Mouse (Mus musculus) adrenal gland, postnatal 14 days (tissue): ENCODE results near the gene Calhm5. TPM values are rescaled to one million over a fixed set of nuclear protein-coding genes. Genes with fewer than 3 reads are reported as not detected.

Source experiments
- DNase-seq: peaks from one replicate; pipeline ENCODE4 v3.0.0; 2021; ENCODE audit warnings: mixed read lengths
- total RNA-seq: library from RNA; stranded (reverse); gene quantifications from 2 replicates; pipeline ENCODE4 v1.2.3, GENCODE M21; 2021

Gene Calhm5
- total RNA-seq, 1 experiment from 2014 or later: 0.15 TPM

- DNase-seq: no peak
These were observed 25.3 kb downstream of the Calhm5 start for GRCm38 (mm10) chr10:34070999-34071492.

GRCm38 (mm10) chr10:34069606-34070005 lies 26.7 kb downstream of the Calhm5 start:
- no peak for DNase-seq

- DNase-seq: no peak
These were observed 29.7 kb downstream of the Calhm5 start for GRCm38 (mm10) chr10:34066591-34066990.

GRCm38 (mm10) chr10:34053987-34054386 lies 42.3 kb downstream of the Calhm5 start:
- DNase-seq: no peak

GRCm38 (mm10) chr10:34044210-34044609 lies 52.1 kb downstream of the Calhm5 start, which contains the start of gene Calhm4:
Gene Calhm4, minus strand, starts transcription at chr10:34044310.
- DNase-seq: no peak

Other genes with a start within 250 kb of the Calhm5 start
- not detected in 2 replicates for gene Sult3a1, start 238.8 kb downstream of the Calhm5 start, total RNA-seq
- gene Rsph4a, start 191.4 kb downstream of the Calhm5 start, total RNA-seq: 0.15 TPM in 1 of 2 replicates, not detected in the other
- gene Zup1, start 145.2 kb downstream of the Calhm5 start, total RNA-seq: 13.3 and 16.8 TPM in 2 replicates
- gene Rwdd1, start 76.9 kb downstream of the Calhm5 start, total RNA-seq: 81.8 and 98.0 TPM in 2 replicates
- not detected in 2 replicates for gene Trappc3l, start 58.9 kb downstream of the Calhm5 start, total RNA-seq
- not detected in 2 replicates for gene Calhm4, start 52.2 kb downstream of the Calhm5 start, total RNA-seq
- gene Calhm6, start 31.5 kb upstream of the Calhm5 start, total RNA-seq: 0.85 and 4.5 TPM in 2 replicates
- 10.9 and 12.2 TPM in 2 replicates for gene Dse, start 111.2 kb upstream of the Calhm5 start, total RNA-seq
- gene Tspyl1, start 185.7 kb upstream of the Calhm5 start, total RNA-seq: 52.2 and 54.2 TPM in 2 replicates
- 12.5 and 16.1 TPM in 2 replicates for gene Tspyl4, start 200.9 kb upstream of the Calhm5 start, total RNA-seq